ENCODE assay signal across 17 mouse cellular contexts in the genomic region with DNA sequence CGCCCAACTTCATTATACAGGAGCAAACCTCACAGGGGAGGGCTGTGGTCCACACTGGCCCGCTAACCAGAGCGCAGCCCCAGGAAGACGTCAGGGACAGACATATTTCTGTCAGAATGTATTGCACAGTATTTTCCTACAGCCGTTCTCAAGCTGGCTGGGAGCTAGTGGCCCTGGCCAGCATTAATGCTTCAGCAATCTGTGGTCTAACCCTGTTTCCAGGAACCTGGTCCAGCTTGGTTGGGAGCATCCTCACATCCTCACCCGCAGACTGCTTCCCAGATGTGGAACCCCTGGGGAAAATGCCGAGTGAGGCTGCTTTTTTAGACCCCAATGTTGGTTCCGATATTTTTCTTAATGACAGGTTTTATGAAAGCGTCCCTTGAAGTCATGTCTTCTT.
"Had no signal": no experiment of that assay in that cellular context is flagged by ENCODE, and none has a peak within 500 bp of the region (broad histone marks: within the 10 kb centered on the region; RNA-seq: fewer than 3 reads in every experiment).

No protein-coding gene starts in this region.

- H3K4me3 ChIP-seq: layer of hippocampus, adult 2 months; liver, embryonic 13.5 days; megakaryocyte, embryonic 14.5 days; neural tube, embryonic 13.5 days had no signal

- H3K4me1 ChIP-seq: liver, embryonic 13.5 days; megakaryocyte, embryonic 14.5 days had no signal

- H3K27me3 ChIP-seq: neural tube, embryonic 13.5 days had no signal

- H3K9me3 ChIP-seq: neural tube, embryonic 13.5 days had no signal

- H3K36me3 ChIP-seq: liver, embryonic 13.5 days; neural tube, embryonic 13.5 days had no signal

- ATAC-seq: intestine, postnatal 0 days; liver, postnatal 0 days; midbrain, embryonic 16.5 days had no signal

- H3K9ac ChIP-seq: liver, embryonic 13.5 days; liver, postnatal 0 days; neural tube, embryonic 13.5 days had no signal

- H3K27ac ChIP-seq: kidney, postnatal 0 days; layer of hippocampus, adult 2 months; liver, embryonic 13.5 days; macrophage; neural tube, embryonic 13.5 days had no signal

- H3K4me2 ChIP-seq: liver, embryonic 13.5 days; midbrain, embryonic 11.5 days; neural tube, embryonic 13.5 days had no signal

- DNase-seq: kidney, adult 9 months; left cerebral cortex, postnatal 4 days; liver, embryonic 13.5 days; liver, postnatal 0 days; lung, postnatal 14 days; retina, postnatal 1 day; right cerebral cortex, postnatal 4 days; thymus, adult 18-20 months; thymus, postnatal 14 days had no signal
